Mouse (Mus musculus) MEL (cell line): ENCODE measurements around the gene Fyn.

Experiments
- BHLHE40 ChIP-seq: IDR thresholded peaks from 2 replicates; pipeline ENCODE4 v1.6.1; 2012; ENCODE audit warnings: low read depth, mild to moderate bottlenecking, inconsistent platforms, low read length, improper control_type of control experiment, borderline replicate concordance
- CHD2 ChIP-seq: IDR thresholded peaks from 2 replicates; pipeline ENCODE4 v1.6.1; 2011; ENCODE audit warnings: low read length, improper control_type of control experiment
- CTCF ChIP-seq, 3 experiments: IDR thresholded peaks in 2 of 3; conservative IDR thresholded peaks in 1 of 3; 2 replicates each; pipeline ENCODE4 v1.5.1; 2011 to 2012; ENCODE audit warnings: low read length in 3 of 3, low read depth in 2 of 3, mild to moderate bottlenecking in 2 of 3, improper control_type of control experiment in 1 of 3, inconsistent platforms in 1 of 3, mixed read lengths in 1 of 3, moderate library complexity in 1 of 3; ENCODE audit not compliant: control insufficient read depth in 1 of 3, insufficient read depth in 1 of 3, poor library complexity in 1 of 3, severe bottlenecking in 1 of 3
- E2F4 ChIP-seq: IDR thresholded peaks from 2 replicates; pipeline ENCODE4 v1.6.1; 2011; ENCODE audit warnings: low read depth, low read length, improper control_type of control experiment, borderline replicate concordance
- GABPA ChIP-seq: IDR thresholded peaks from 2 replicates; pipeline ENCODE4 v1.6.1; 2012; ENCODE audit warnings: low read depth, mild to moderate bottlenecking, inconsistent platforms, low read length, improper control_type of control experiment, moderate library complexity
- GATA1 ChIP-seq: IDR thresholded peaks from 2 replicates; pipeline ENCODE4 v1.6.1; 2011; ENCODE audit warnings: low read depth, low read length, improper control_type of control experiment
- MAX ChIP-seq: IDR thresholded peaks from 2 replicates; pipeline ENCODE4 v1.6.1; 2011; ENCODE audit warnings: low read length, improper control_type of control experiment
- MAZ ChIP-seq: IDR thresholded peaks from 2 replicates; pipeline ENCODE4 v1.6.1; 2012; ENCODE audit warnings: low read depth, mild to moderate bottlenecking, inconsistent platforms, low read length, improper control_type of control experiment
- MXI1 ChIP-seq: IDR thresholded peaks from 2 replicates; pipeline ENCODE4 v1.6.1; 2011; ENCODE audit warnings: mild to moderate bottlenecking, low read depth, low read length, improper control_type of control experiment
- NELFE ChIP-seq: IDR thresholded peaks from 2 replicates; pipeline ENCODE4 v1.6.1; 2011; ENCODE audit warnings: low read depth, low read length, improper control_type of control experiment
- SMC3 ChIP-seq: IDR thresholded peaks from 2 replicates; pipeline ENCODE4 v1.6.1; 2011; ENCODE audit warnings: low read depth, low read length, improper control_type of control experiment
- UBTF ChIP-seq: IDR thresholded peaks from 2 replicates; pipeline ENCODE4 v1.6.1; 2012; ENCODE audit warnings: low read depth, mild to moderate bottlenecking, inconsistent platforms, low read length, improper control_type of control experiment, moderate library complexity, borderline replicate concordance; ENCODE audit not compliant: insufficient read depth
- ZC3H11A ChIP-seq: IDR thresholded peaks from 2 replicates; pipeline ENCODE4 v1.6.1; 2012; ENCODE audit warnings: low read depth, mild to moderate bottlenecking, inconsistent platforms, low read length, improper control_type of control experiment
- ZMIZ1 ChIP-seq: IDR thresholded peaks from 2 replicates; pipeline ENCODE4 v1.6.1; 2012; ENCODE audit warnings: low read depth, mild to moderate bottlenecking, inconsistent platforms, low read length, improper control_type of control experiment, moderate library complexity

GRCm38 (mm10) chr10:39557851-39558250 is 189.2 kb downstream of the Fyn start:
- TF ChIP-seq UBTF (no peak), E2F4 (no peak), ZC3H11A (no peak), BHLHE40 (no peak), MXI1 (no peak), MAX (no peak), CHD2 (no peak), ZMIZ1 (no peak), MAZ (no peak), GABPA (no peak), SMC3 (no peak), GATA1 (no peak), NELFE (no peak), CTCF (IDR thresholded peaks at IDR 0.05 in 2 of 3, conservative IDR thresholded peaks at IDR 0.05 in 1 of 3; ENCODE audit: control insufficient read depth in 1 of 3, insufficient read depth in 1 of 3, low read depth in 2 of 3, low read length in 3 of 3, poor library complexity in 1 of 3, severe bottlenecking in 1 of 3) (no peak)
